Mouse (Mus musculus) urinary bladder, postnatal 10 days (tissue): Measurements from ENCODE around the gene Trmt112.
"Not testable (repeated sequence)": the region's sequence is repeated elsewhere in the genome, so short reads cannot be mapped to it uniquely, and the experiment has no call there.

Experiments used
- DNase-seq: peaks from one replicate; pipeline ENCODE4 v3.0.0; 2022; ENCODE audit warnings: low spot score

The Trmt112 gene

GRCm38 (mm10) chr19:6909507-6910289 lies at the start of gene Trmt112, which contains the start of gene Prdx5:
Trmt112 (plus strand) TSS chr19:6909698.
Prdx5 (minus strand) TSS chr19:6910106.
- peak; percentile 66 for DNase-seq

GRCm38 (mm10) chr19:6859971-6860370 lies 49.5 kb upstream of the Trmt112 start:
- DNase-seq = no peak

- DNase-seq = no peak
Measured at GRCm38 (mm10) chr19:6860706-6861105, 48.8 kb upstream of the Trmt112 start.

- DNase-seq = no peak
Measured at GRCm38 (mm10) chr19:6861451-6861850, 48.0 kb upstream of the Trmt112 start.

- no peak for DNase-seq
Measured at GRCm38 (mm10) chr19:6869355-6869754, 40.1 kb upstream of the Trmt112 start.

GRCm38 (mm10) chr19:6871574-6872271 lies 37.8 kb upstream of the Trmt112 start:
- DNase-seq = no peak

GRCm38 (mm10) chr19:6872701-6873100 lies 36.8 kb upstream of the Trmt112 start:
- DNase-seq = no peak

GRCm38 (mm10) chr19:6874257-6874656 lies 35.2 kb upstream of the Trmt112 start:
- DNase-seq = no peak

GRCm38 (mm10) chr19:6875834-6876233 lies 33.7 kb upstream of the Trmt112 start:
- DNase-seq = no peak

- DNase-seq = no peak
Measured at GRCm38 (mm10) chr19:6876799-6877198, 32.7 kb upstream of the Trmt112 start.

- no peak for DNase-seq
Measured at GRCm38 (mm10) chr19:6877965-6878364, 31.5 kb upstream of the Trmt112 start.

- no peak for DNase-seq
Measured at GRCm38 (mm10) chr19:6892512-6892911, 17.0 kb upstream of the Trmt112 start.

GRCm38 (mm10) chr19:6893731-6894451 lies 15.6 kb upstream of the Trmt112 start:
- DNase-seq = no peak

- not testable (repeated sequence) for DNase-seq
Measured at GRCm38 (mm10) chr19:6895608-6896305, 13.7 kb upstream of the Trmt112 start.

GRCm38 (mm10) chr19:6899641-6900040 lies 9.9 kb upstream of the Trmt112 start:
- DNase-seq = no peak

- no peak for DNase-seq
Measured at GRCm38 (mm10) chr19:6903031-6903430, 6.5 kb upstream of the Trmt112 start.

- no peak for DNase-seq
Measured at GRCm38 (mm10) chr19:6904846-6905245, 4.7 kb upstream of the Trmt112 start.

- no peak for DNase-seq
Measured at GRCm38 (mm10) chr19:6905498-6906159, 3.9 kb upstream of the Trmt112 start.

GRCm38 (mm10) chr19:6906199-6906598 lies 3.3 kb upstream of the Trmt112 start:
- DNase-seq = no peak

- DNase-seq = no peak
Measured at GRCm38 (mm10) chr19:6907094-6907493, 2.4 kb upstream of the Trmt112 start.

GRCm38 (mm10) chr19:6907811-6908540 lies 1.5 kb upstream of the Trmt112 start:
- no peak for DNase-seq
